Mouse (Mus musculus): ENCODE measurements at regions not wholly inside any gene's neighbourhood (a gene's known extent, or its start where the extent isn't known, plus 50 kb on each side); places are given as distances from the start of the nearest gene placed in this dataset.

GRCm38 (mm10) chr12:10168581-10168980, 201.2 kb upstream of the Nt5c1b start:
- in situ Hi-C loops (cut with MboI; ENCODE audit: low sequenced_read_pairs in 2 of 2, unreplicated experiment in 2 of 2), result no loop called here
- no peak overlapping the region for H3K4me3 ChIP-seq (ENCODE audit: insufficient read depth in 1 of 2, low read depth in 1 of 2, low read length in 2 of 2, poor library complexity in 1 of 2, severe bottlenecking in 1 of 2)
- no peak overlapping the region for H3K27ac ChIP-seq (ENCODE audit: insufficient read depth, low read depth, low read length, poor library complexity, severe bottlenecking)
- H3K9ac ChIP-seq (ENCODE audit: insufficient read depth, low read depth, low read length, poor library complexity, severe bottlenecking), result no peak overlapping the region
- no peak for DNase-seq (ENCODE audit: low read depth, low spot score)
- no peaks in the 10 kb centered on the region for H3K9me3 ChIP-seq (ENCODE audit: control insufficient read depth, insufficient read depth, low read depth, low read length)
- H3K4me1 ChIP-seq (ENCODE audit: control insufficient read depth in 2 of 2, insufficient read depth in 2 of 2, low read length in 2 of 2, poor library complexity in 1 of 2), result no peaks in the 10 kb centered on the region
- TF ChIP-seq CHD2 (IDR thresholded peaks at IDR 0.05; ENCODE audit: low read depth, low read length) (no peak), ZNF384 (IDR thresholded peaks at IDR 0.05; ENCODE audit: low read depth, low read length) (no peak), HCFC1 (IDR thresholded peaks at IDR 0.05; ENCODE audit: borderline replicate concordance, insufficient read depth, low read length) (no peak), MAFK (IDR thresholded peaks at IDR 0.05; ENCODE audit: insufficient read depth, low read depth, low read length) (no peak), ZC3H11A (IDR thresholded peaks at IDR 0.05; ENCODE audit: borderline replicate concordance, low read depth, low read length) (no peak)
- no peaks in the 10 kb centered on the region for H3K36me3 ChIP-seq (ENCODE audit: control insufficient read depth, insufficient read depth, low read length, poor library complexity, severe bottlenecking)

GRCm38 (mm10) chr12:10178718-10179117, 191.1 kb upstream of the Nt5c1b start:
- Histone ChIP-seq H3K27ac (ENCODE audit: insufficient read depth, low read depth, low read length, poor library complexity, severe bottlenecking) (no peak overlapping the region), H3K4me3 (ENCODE audit: insufficient read depth in 1 of 2, low read depth in 1 of 2, low read length in 2 of 2, poor library complexity in 1 of 2, severe bottlenecking in 1 of 2) (no peak overlapping the region), H3K4me1 (ENCODE audit: control insufficient read depth in 2 of 2, insufficient read depth in 2 of 2, low read length in 2 of 2, poor library complexity in 1 of 2) (no peaks in the 10 kb centered on the region), H3K9ac (ENCODE audit: insufficient read depth, low read depth, low read length, poor library complexity, severe bottlenecking) (no peak overlapping the region), H3K9me3 (ENCODE audit: control insufficient read depth, insufficient read depth, low read depth, low read length) (no peaks in the 10 kb centered on the region; the same call in 1 of the 2 replicates), H3K36me3 (ENCODE audit: control insufficient read depth, insufficient read depth, low read length, poor library complexity, severe bottlenecking) (no peaks in the 10 kb centered on the region)
- DNase-seq (ENCODE audit: low read depth, low spot score), result no peak
- in situ Hi-C loops (cut with MboI; ENCODE audit: low sequenced_read_pairs in 2 of 2, unreplicated experiment in 2 of 2), result no loop called here
- no peak for TF ChIP-seq ZNF384 (IDR thresholded peaks at IDR 0.05; ENCODE audit: low read depth, low read length)

- H3K36me3 ChIP-seq (ENCODE audit: control insufficient read depth, insufficient read depth, low read length, poor library complexity, severe bottlenecking), result no peaks in the 10 kb centered on the region
- no peak overlapping the region for H3K4me3 ChIP-seq (ENCODE audit: insufficient read depth in 1 of 2, low read depth in 1 of 2, low read length in 2 of 2, poor library complexity in 1 of 2, severe bottlenecking in 1 of 2)
- TF ChIP-seq ZNF384 (IDR thresholded peaks at IDR 0.05; ENCODE audit: low read depth, low read length) (no peak), CHD2 (IDR thresholded peaks at IDR 0.05; ENCODE audit: low read depth, low read length) (no peak), ZC3H11A (IDR thresholded peaks at IDR 0.05; ENCODE audit: borderline replicate concordance, low read depth, low read length) (no peak), HCFC1 (IDR thresholded peaks at IDR 0.05; ENCODE audit: borderline replicate concordance, insufficient read depth, low read length) (no peak), MAFK (IDR thresholded peaks at IDR 0.05; ENCODE audit: insufficient read depth, low read depth, low read length) (no peak)
- DNase-seq (ENCODE audit: low read depth, low spot score), result no peak
- no peaks in the 10 kb centered on the region; the same call in 1 of the 2 replicates for H3K9me3 ChIP-seq (ENCODE audit: control insufficient read depth, insufficient read depth, low read depth, low read length)
- no peak overlapping the region for H3K9ac ChIP-seq (ENCODE audit: insufficient read depth, low read depth, low read length, poor library complexity, severe bottlenecking)
- no peak overlapping the region for H3K27ac ChIP-seq (ENCODE audit: insufficient read depth, low read depth, low read length, poor library complexity, severe bottlenecking)
- in situ Hi-C loops (cut with MboI; ENCODE audit: low sequenced_read_pairs in 2 of 2, unreplicated experiment in 2 of 2), result no loop called here
- H3K4me1 ChIP-seq (ENCODE audit: control insufficient read depth in 2 of 2, insufficient read depth in 2 of 2, low read length in 2 of 2, poor library complexity in 1 of 2), result no peaks in the 10 kb centered on the region
Observed at GRCm38 (mm10) chr12:10179147-10179814, 190.5 kb upstream of the Nt5c1b start.

- Histone ChIP-seq H3K4me1 (ENCODE audit: control insufficient read depth in 2 of 2, insufficient read depth in 2 of 2, low read length in 2 of 2, poor library complexity in 1 of 2) (no peaks in the 10 kb centered on the region), H3K36me3 (ENCODE audit: control insufficient read depth, insufficient read depth, low read length, poor library complexity, severe bottlenecking) (no peaks in the 10 kb centered on the region), H3K9ac (ENCODE audit: insufficient read depth, low read depth, low read length, poor library complexity, severe bottlenecking) (no peak overlapping the region), H3K9me3 (ENCODE audit: control insufficient read depth, insufficient read depth, low read depth, low read length) (no peaks in the 10 kb centered on the region; the same call in 1 of the 2 replicates), H3K4me3 (ENCODE audit: insufficient read depth in 1 of 2, low read depth in 1 of 2, low read length in 2 of 2, poor library complexity in 1 of 2, severe bottlenecking in 1 of 2) (no peak overlapping the region), H3K27ac (ENCODE audit: insufficient read depth, low read depth, low read length, poor library complexity, severe bottlenecking) (no peak overlapping the region)
- no peak for TF ChIP-seq MAFK (IDR thresholded peaks at IDR 0.05; ENCODE audit: insufficient read depth, low read depth, low read length)
- no peak for TF ChIP-seq HCFC1 (IDR thresholded peaks at IDR 0.05; ENCODE audit: borderline replicate concordance, insufficient read depth, low read length)
- TF ChIP-seq ZNF384 (IDR thresholded peaks at IDR 0.05; ENCODE audit: low read depth, low read length), result no peak
- TF ChIP-seq CHD2 (IDR thresholded peaks at IDR 0.05; ENCODE audit: low read depth, low read length), result no peak
- no peak for TF ChIP-seq ZC3H11A (IDR thresholded peaks at IDR 0.05; ENCODE audit: borderline replicate concordance, low read depth, low read length)
- in situ Hi-C loops (cut with MboI; ENCODE audit: low sequenced_read_pairs in 2 of 2, unreplicated experiment in 2 of 2), result no loop called here
- DNase-seq (ENCODE audit: low read depth, low spot score), result no peak
Observed at GRCm38 (mm10) chr12:10179815-10180468, 189.8 kb upstream of the Nt5c1b start.

All from ES-E14 (cell line).